Comparison of ENCODE assay signal across 28 mouse cellular contexts in the genomic region with DNA sequence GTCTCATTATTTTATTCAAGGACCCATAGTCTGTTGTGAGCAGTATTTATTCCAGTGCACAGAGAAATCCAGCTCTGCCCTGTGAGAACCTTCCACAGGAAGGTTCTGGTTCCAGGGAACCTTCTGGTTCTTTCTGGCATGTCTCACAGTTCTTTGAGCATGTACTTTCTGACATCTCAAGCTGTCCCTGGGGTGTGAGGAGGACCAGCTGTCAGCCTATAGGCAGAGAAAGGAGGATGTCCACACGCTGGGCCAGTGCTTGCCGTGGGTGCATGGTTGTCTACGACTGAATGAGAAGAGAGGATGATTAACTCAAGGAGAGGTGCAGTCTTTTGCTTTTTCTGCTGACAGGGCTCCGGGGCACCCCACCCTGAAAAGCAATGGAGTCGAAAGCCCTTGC. TPM values are rescaled to one million over a fixed set of nuclear protein-coding genes. Genes with fewer than 3 reads are reported as not detected.
"Had no signal": no experiment of that assay in that cellular context is flagged by ENCODE, and none has a peak within 500 bp of the region (broad histone marks: within the 10 kb centered on the region; RNA-seq: fewer than 3 reads in every experiment).

No protein-coding gene starts in this region.

- H3K4me1 ChIP-seq: liver, embryonic 12.5 days; liver, embryonic 15.5 days; lung, embryonic 15.5 days; megakaryocyte, embryonic 14.5 days; stomach, embryonic 15.5 days had no signal

- H3K9me3 ChIP-seq: kidney, embryonic 15.5 days; limb, embryonic 13.5 days; liver, embryonic 12.5 days; liver, embryonic 15.5 days; lung, embryonic 15.5 days; midbrain, embryonic 10.5 days; midbrain, embryonic 13.5 days; neural tube, embryonic 13.5 days; stomach, embryonic 15.5 days had no signal

- H3K27me3 ChIP-seq: kidney, embryonic 15.5 days; limb, embryonic 13.5 days; liver, embryonic 15.5 days; lung, embryonic 15.5 days; midbrain, embryonic 13.5 days; neural tube, embryonic 13.5 days; stomach, embryonic 15.5 days had no signal

- H3K27ac ChIP-seq: kidney, embryonic 15.5 days; limb, embryonic 13.5 days; liver, embryonic 12.5 days; liver, embryonic 15.5 days; lung, embryonic 15.5 days; midbrain, embryonic 10.5 days; midbrain, embryonic 13.5 days; neural tube, embryonic 13.5 days; stomach, embryonic 15.5 days had no signal

- H3K4me2 ChIP-seq: kidney, embryonic 15.5 days; limb, embryonic 13.5 days; liver, embryonic 12.5 days; liver, embryonic 15.5 days; lung, embryonic 15.5 days; midbrain, embryonic 13.5 days; neural tube, embryonic 13.5 days; stomach, embryonic 15.5 days had no signal

- H3K4me3 ChIP-seq: kidney, embryonic 15.5 days; limb, embryonic 13.5 days; liver, embryonic 12.5 days; liver, embryonic 15.5 days; lung, embryonic 15.5 days; megakaryocyte, embryonic 14.5 days; midbrain, embryonic 10.5 days; midbrain, embryonic 13.5 days; myocyte; neural tube, embryonic 13.5 days; stomach, embryonic 15.5 days had no signal

- ATAC-seq: intestine, postnatal 0 days; liver, embryonic 12.5 days; midbrain, embryonic 13.5 days; midbrain, embryonic 16.5 days had no signal

- DNase-seq: kidney, adult 8-10 months; kidney, postnatal 10 days; kidney, postnatal 36 days; liver; lung, adult 18-20 months; lung, postnatal 10 days; retina, postnatal 1 day; right cerebral cortex, postnatal 25 days; thymus, adult 2 months; thymus, postnatal 14 days; thymus, postnatal 4 days had no signal

- H3K36me3 ChIP-seq: kidney, embryonic 15.5 days; limb, embryonic 13.5 days; liver, embryonic 12.5 days; liver, embryonic 15.5 days; lung, embryonic 15.5 days; midbrain, embryonic 10.5 days; midbrain, embryonic 13.5 days; neural tube, embryonic 13.5 days; stomach, embryonic 15.5 days had no signal

- H3K9ac ChIP-seq: kidney, embryonic 15.5 days; limb, embryonic 13.5 days; liver, embryonic 12.5 days; liver, embryonic 15.5 days; lung, embryonic 15.5 days; midbrain, embryonic 13.5 days; neural tube, embryonic 13.5 days; stomach, embryonic 15.5 days had no signal

RNA-seq across cellular contexts. Expression of gene Gucy2d, which starts 13.6 kb away (rescaled TPM):
- total RNA-seq: layer of hippocampus, adult 18-20 months; layer of hippocampus, postnatal 14 days; monocyte, adult 5-6 weeks; neutrophil, adult 5-6 weeks had no signal
- polyA plus RNA-seq: limb, embryonic 13.5 days; liver, embryonic 12.5 days; liver, embryonic 15.5 days; lung, embryonic 15.5 days; midbrain, embryonic 10.5 days; midbrain, embryonic 13.5 days; myocyte; neural tube, embryonic 13.5 days had no signal
